Mouse (Mus musculus) intestine, embryonic 14.5 days (tissue): ENCODE measurements at regions not wholly inside any gene's neighbourhood (a gene's known extent, or its start where the extent isn't known, plus 50 kb on each side); places are given as distances from the start of the nearest gene placed in this dataset.

Experiments used
- ATAC-seq: fragments of 200-750 bp; cut with Nextera tagmentation; replicated peaks from 2 replicates; pipeline ENCODE4 v1.8.0; 2017; ENCODE audit warnings: low read depth, moderate number of reproducible peaks, moderate TSS enrichment, moderate library complexity; ENCODE audit not compliant: low FRiP score, low TSS enrichment
- DNase-seq: peaks from one replicate; pipeline ENCODE4 v3.0.0-alpha.2; 2018; ENCODE audit warnings: low spot score
- H3K27ac ChIP-seq: fragments of 300-500 bp; sonication (generic); 2 replicates; pipeline ENCODE4 v1.5.1; 2014; ENCODE audit warnings: low read depth, mild to moderate bottlenecking, control low read depth
- H3K27me3 ChIP-seq: fragments of 300-500 bp; sonication (generic); replicated peaks from 2 replicates; pipeline ENCODE4 v1.6.1; 2014; ENCODE audit warnings: low read length, control low read depth; ENCODE audit not compliant: control insufficient read depth, insufficient read depth
- H3K36me3 ChIP-seq: fragments of 300-500 bp; sonication (generic); 2 replicates; pipeline ENCODE4 v1.6.1; 2014; ENCODE audit warnings: low read length, control low read depth; ENCODE audit not compliant: control insufficient read depth, insufficient read depth
- H3K4me1 ChIP-seq: fragments of 300-500 bp; sonication (generic); replicated peaks from 2 replicates; pipeline ENCODE4 v1.6.1; 2014; ENCODE audit warnings: low read length, control low read depth, mixed read lengths; ENCODE audit not compliant: control insufficient read depth, insufficient read depth
- H3K4me2 ChIP-seq: fragments of 300-500 bp; sonication (generic); 2 replicates; pipeline ENCODE4 v1.6.1; 2014; ENCODE audit warnings: low read length
- H3K4me3 ChIP-seq: fragments of 300-500 bp; sonication (generic); 2 replicates; pipeline ENCODE4 v1.5.1; 2014; ENCODE audit warnings: low read depth, low read length, control low read depth, mixed read lengths
- H3K9ac ChIP-seq: fragments of 300-500 bp; sonication (generic); 2 replicates; pipeline ENCODE4 v1.6.1; 2014; ENCODE audit warnings: mild to moderate bottlenecking, low read length
- H3K9me3 ChIP-seq: fragments of 300-500 bp; sonication (generic); 2 replicates; pipeline ENCODE4 v1.6.1; 2016; ENCODE audit warnings: low read length, control low read depth; ENCODE audit not compliant: control insufficient read depth
- whole genome bisulfite sequencing: fragments of 180-500 bp; shearing (Covaris S2); extraction: QIAGEN DNeasy Blood & Tissue Kit; methylation state at CpG from one replicate; pipeline ENCODE4 v1.1.7; 2014; 5-methylcytosine and 5-hydroxymethylcytosine counted together

DNA sequence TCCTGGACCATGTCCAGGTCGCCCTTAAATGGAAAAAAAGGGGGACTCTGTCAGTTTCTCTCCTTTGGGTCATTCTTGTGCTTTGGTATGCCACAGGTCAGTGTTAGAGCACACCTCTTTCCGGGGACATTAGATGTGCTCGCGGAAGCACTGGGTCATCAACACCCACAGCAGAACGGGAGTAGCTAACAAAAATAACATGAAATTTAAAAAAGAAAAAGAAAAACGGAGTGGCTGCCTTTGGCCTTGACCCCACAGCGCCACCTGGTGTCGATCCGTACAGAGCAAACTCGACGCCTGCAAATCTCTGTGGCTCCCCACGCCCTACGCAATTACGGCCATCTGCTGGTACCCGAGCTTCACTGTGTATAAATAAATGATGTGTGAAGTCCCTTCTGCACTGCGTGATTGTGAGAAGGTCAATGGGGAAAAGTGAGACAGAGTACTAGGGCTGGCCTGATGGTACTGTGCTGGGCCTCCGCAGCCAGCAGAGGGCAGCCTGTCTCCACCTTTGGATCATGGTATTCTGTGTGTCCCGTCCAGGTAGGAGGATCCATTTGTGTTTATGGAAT, 99.0 kb upstream of the Slc7a12 start:
- no peaks in the 10 kb centered on the region for H3K36me3 ChIP-seq
- H3K27ac ChIP-seq: no peak overlapping the region
- peak; percentile 90 for DNase-seq
- 12% methylated on average over 18 of the region's 18 CpGs for WGBS
- H3K4me1 ChIP-seq: no peaks in the 10 kb centered on the region
- H3K4me2 ChIP-seq: peak overlapping the region; percentile 40
- no peaks in the 10 kb centered on the region for H3K27me3 ChIP-seq
- no peaks in the 10 kb centered on the region for H3K9me3 ChIP-seq
- H3K4me3 ChIP-seq: no peak overlapping the region
- H3K9ac ChIP-seq: no peak overlapping the region
- ATAC-seq: peak; percentile 91

DNA sequence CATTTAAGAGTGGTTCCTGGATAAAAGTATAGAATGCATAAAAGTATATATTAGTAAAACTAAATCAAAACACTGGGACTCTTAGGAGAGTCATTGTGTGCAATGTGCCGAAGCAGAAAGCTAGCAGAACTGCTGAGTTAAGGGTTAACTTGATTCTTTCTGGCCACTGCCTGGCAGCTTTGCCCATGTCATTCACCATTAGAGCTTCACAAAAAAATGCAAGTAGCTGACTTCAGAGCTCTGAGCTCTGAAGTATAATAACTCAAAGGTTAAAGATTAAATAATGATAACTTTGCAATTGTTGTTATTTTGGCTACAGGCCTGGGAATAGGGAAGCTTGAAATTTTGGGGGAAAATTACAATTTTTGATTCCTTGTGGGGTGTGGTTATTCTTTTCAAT, 89.8 kb upstream of the Slc7a12 start:
- no peaks in the 10 kb centered on the region for H3K27me3 ChIP-seq
- no peak for ATAC-seq
- WGBS: 83% methylated on average over 1 of the region's 1 CpGs

DNA sequence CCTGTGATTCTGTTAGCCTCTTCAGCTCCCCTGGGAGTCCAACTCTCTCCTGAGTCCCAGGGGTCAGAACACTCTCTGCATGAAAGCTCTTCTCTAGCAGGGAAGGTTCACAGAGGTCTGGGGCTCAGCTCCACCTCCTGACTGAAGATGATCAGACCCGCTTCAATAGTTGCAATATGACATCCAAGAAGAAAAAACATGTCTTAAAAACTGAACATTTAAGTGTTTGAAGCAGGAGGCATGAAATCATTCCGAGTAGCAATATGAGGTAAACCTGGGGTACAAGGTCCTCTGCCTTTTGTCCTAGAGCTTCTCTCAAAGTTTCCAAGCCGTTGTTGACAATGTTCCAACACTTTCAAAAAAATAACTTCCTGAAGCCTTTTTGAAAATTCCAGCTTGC, 81.8 kb upstream of the Slc7a12 start:
- WGBS: 91% methylated on average over 3 of the region's 3 CpGs
- Histone ChIP-seq H3K9me3 (no peaks in the 10 kb centered on the region), H3K27ac (no peak overlapping the region), H3K27me3 (no peaks in the 10 kb centered on the region), H3K4me1 (no peaks in the 10 kb centered on the region), H3K4me3 (no peak overlapping the region), H3K9ac (no peak overlapping the region), H3K36me3 (no peaks in the 10 kb centered on the region), H3K4me2 (no peak overlapping the region)
- ATAC-seq (no peak), DNase-seq (no peak)

More for the DNA sequence above, 89.8 kb upstream of the Slc7a12 start:
- no peak overlapping the region for H3K4me2 ChIP-seq
- no peak overlapping the region for H3K9ac ChIP-seq
- no peak overlapping the region for H3K27ac ChIP-seq
- H3K36me3 ChIP-seq: no peaks in the 10 kb centered on the region
- H3K9me3 ChIP-seq: no peaks in the 10 kb centered on the region
- DNase-seq: no peak
- no peaks in the 10 kb centered on the region for H3K4me1 ChIP-seq
- no peak overlapping the region for H3K4me3 ChIP-seq

DNA sequence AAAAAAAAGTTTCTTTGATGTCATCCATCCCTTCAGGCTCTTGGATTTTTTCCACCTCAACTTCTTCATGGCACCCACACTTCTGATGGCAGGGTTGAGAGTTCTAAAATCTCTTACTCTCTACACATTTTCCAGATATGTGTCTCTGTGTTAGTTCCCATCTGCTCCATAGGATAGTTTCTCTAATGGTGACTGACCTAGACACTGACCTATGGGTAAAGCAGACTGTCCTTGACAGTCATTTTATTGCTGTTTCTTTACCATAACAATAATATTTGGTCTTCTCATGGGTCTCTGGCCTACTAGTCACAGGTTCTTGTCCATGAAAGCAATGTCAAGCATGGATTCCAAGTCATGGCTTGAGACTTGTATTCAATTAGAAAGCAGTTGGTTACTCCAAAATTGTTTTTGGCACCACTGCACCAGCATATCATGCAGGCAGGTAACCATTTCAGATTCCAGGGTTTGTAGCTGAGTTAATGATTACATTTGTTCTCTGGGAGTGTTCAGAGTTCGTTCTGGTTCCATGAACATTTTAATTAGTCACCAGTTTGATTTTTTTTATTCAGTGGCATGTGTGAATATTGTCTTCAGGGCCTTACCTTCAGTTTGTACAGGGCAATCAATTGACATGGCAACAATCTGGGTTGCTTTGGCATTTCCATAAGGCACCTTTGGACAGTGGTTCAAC, 71.9 kb upstream of the Slc7a12 start:
- Histone ChIP-seq H3K36me3 (no peaks in the 10 kb centered on the region), H3K9ac (no peak overlapping the region), H3K9me3 (no peaks in the 10 kb centered on the region), H3K27me3 (no peaks in the 10 kb centered on the region), H3K4me1 (no peaks in the 10 kb centered on the region), H3K4me3 (no peak overlapping the region), H3K4me2 (no peak overlapping the region), H3K27ac (no peak overlapping the region)
- DNase-seq (no peak), ATAC-seq (no peak)
- 67% methylated on average over 1 of the region's 1 CpGs for WGBS
